Mouse (Mus musculus): Measurements from ENCODE around the gene AI467606. TPM values are rescaled to one million over a fixed set of nuclear protein-coding genes. Genes with fewer than 3 reads are reported as not detected.
A peak's percentile ranks its signal among the peaks of the same experiment; 100 is the strongest.

Gene AI467606
- polyA plus RNA-seq, 1 experiment from 2014 or later, result 165 TPM

GRCm38 (mm10) chr7:127118671-127119445, 27.7 kb downstream of the AI467606 start:
- DNase-seq (ENCODE audit: low spot score), result no peak

GRCm38 (mm10) chr7:127121061-127121910, 30.1 kb downstream of the AI467606 start:
- DNase-seq (ENCODE audit: low spot score), result no peak

GRCm38 (mm10) chr7:127121911-127122270, 30.7 kb downstream of the AI467606 start, which contains the start of gene Qprt:
Gene Qprt (minus strand): TSS chr7:127122226.
- no peak for DNase-seq (ENCODE audit: low spot score)

GRCm38 (mm10) chr7:127129638-127130037, 38.5 kb downstream of the AI467606 start:
- peak; percentile 52 for DNase-seq (ENCODE audit: low spot score)

- DNase-seq (ENCODE audit: low spot score), result no peak
Measured at GRCm38 (mm10) chr7:127133125-127133524, 42.0 kb downstream of the AI467606 start.

- peak; percentile 42 for DNase-seq (ENCODE audit: low spot score)
Measured at GRCm38 (mm10) chr7:127134821-127135447, 43.8 kb downstream of the AI467606 start.

- DNase-seq (ENCODE audit: low spot score), result no peak
Measured at GRCm38 (mm10) chr7:127136181-127137071, 45.3 kb downstream of the AI467606 start.

GRCm38 (mm10) chr7:127137262-127138017, 46.3 kb downstream of the AI467606 start, which contains the start of gene Spn:
Gene Spn (minus strand): TSS chr7:127137823.
- DNase-seq (ENCODE audit: low spot score), result peak; percentile 82

GRCm38 (mm10) chr7:127139100-127139499, 47.9 kb downstream of the AI467606 start:
- DNase-seq (ENCODE audit: low spot score), result no peak

- DNase-seq (ENCODE audit: low spot score), result no peak
Measured at GRCm38 (mm10) chr7:127139562-127139961, 48.4 kb downstream of the AI467606 start.

GRCm38 (mm10) chr7:127140623-127141404, 49.7 kb downstream of the AI467606 start:
- DNase-seq (ENCODE audit: low spot score), result no peak

GRCm38 (mm10) chr7:127142214-127142613, 51.1 kb downstream of the AI467606 start:
- no peak for DNase-seq (ENCODE audit: low spot score)

GRCm38 (mm10) chr7:127142666-127143065, 51.5 kb downstream of the AI467606 start:
- no peak for DNase-seq (ENCODE audit: low spot score)

Small RNA genes lying within 50 kb of the gene (microRNA-seq; reads per million reads assigned to microRNA genes)
- not detected for gene Gm44343 (ENCODE audit: borderline number of aligned reads)

Other genes with a start within 250 kb of the AI467606 start
- gene Doc2a, start 243.9 kb upstream of the AI467606 start, polyA plus RNA-seq (2015; fragmentation: Nextera tagmentation; extraction: Ambion mirVana), result 0.21 and 0.33 TPM in 2 replicates
- gene Hirip3, start 229.4 kb upstream of the AI467606 start, polyA plus RNA-seq (2015; fragmentation: Nextera tagmentation; extraction: Ambion mirVana), result 16.9 and 22.6 TPM in 2 replicates
- gene Ino80e, start 229.0 kb upstream of the AI467606 start, polyA plus RNA-seq (2015; fragmentation: Nextera tagmentation; extraction: Ambion mirVana), result 82.9 and 98.9 TPM in 2 replicates
- 21.2 and 26.6 TPM in 2 replicates for gene Taok2, start 206.7 kb upstream of the AI467606 start, polyA plus RNA-seq (2015; fragmentation: Nextera tagmentation; extraction: Ambion mirVana)
- 37.4 and 38.9 TPM in 2 replicates for gene Tmem219, start 168.4 kb upstream of the AI467606 start, polyA plus RNA-seq (2015; fragmentation: Nextera tagmentation; extraction: Ambion mirVana)
- gene Kctd13, start 162.5 kb upstream of the AI467606 start, polyA plus RNA-seq (2015; fragmentation: Nextera tagmentation; extraction: Ambion mirVana), result 15.8 and 18.0 TPM in 2 replicates
- not detected in 2 replicates for gene Asphd1, start 141.8 kb upstream of the AI467606 start, polyA plus RNA-seq (2015; fragmentation: Nextera tagmentation; extraction: Ambion mirVana)
- 0.50 and 0.78 TPM in 2 replicates for gene Sez6l2, start 140.8 kb upstream of the AI467606 start, polyA plus RNA-seq (2015; fragmentation: Nextera tagmentation; extraction: Ambion mirVana)
- 91.9 and 94.6 TPM in 2 replicates for gene Cdipt, start 115.4 kb upstream of the AI467606 start, polyA plus RNA-seq (2015; fragmentation: Nextera tagmentation; extraction: Ambion mirVana)
- 1.6 and 1.7 TPM in 2 replicates for gene Cdiptos, start 115.3 kb upstream of the AI467606 start, polyA plus RNA-seq (2015; fragmentation: Nextera tagmentation; extraction: Ambion mirVana)
- gene Mvp, start 76.7 kb upstream of the AI467606 start, polyA plus RNA-seq (2015; fragmentation: Nextera tagmentation; extraction: Ambion mirVana), result 29.8 and 32.5 TPM in 2 replicates
- gene Pagr1b, start 74.9 kb upstream of the AI467606 start, polyA plus RNA-seq (2015; fragmentation: Nextera tagmentation; extraction: Ambion mirVana), result 0.60 and 1.2 TPM in 2 replicates
- gene Pagr1a, start 74.0 kb upstream of the AI467606 start, polyA plus RNA-seq (2015; fragmentation: Nextera tagmentation; extraction: Ambion mirVana), result 51.8 and 100 TPM in 2 replicates
- 57.8 and 80.0 TPM in 2 replicates for gene Gm42742, start 70.3 kb upstream of the AI467606 start, polyA plus RNA-seq (2015; fragmentation: Nextera tagmentation; extraction: Ambion mirVana)
- gene Prrt2, start 70.1 kb upstream of the AI467606 start, polyA plus RNA-seq (2015; fragmentation: Nextera tagmentation; extraction: Ambion mirVana), result 0.57 and 0.69 TPM in 2 replicates
- gene Maz, start 64.3 kb upstream of the AI467606 start, polyA plus RNA-seq (2015; fragmentation: Nextera tagmentation; extraction: Ambion mirVana), result 111 and 132 TPM in 2 replicates
- gene Kif22, start 48.9 kb upstream of the AI467606 start, polyA plus RNA-seq (2015; fragmentation: Nextera tagmentation; extraction: Ambion mirVana), result 117 and 133 TPM in 2 replicates
- 2.4 and 2.7 TPM in 2 replicates for gene Zg16, start 4.0 kb upstream of the AI467606 start, polyA plus RNA-seq (2015; fragmentation: Nextera tagmentation; extraction: Ambion mirVana)
- gene Qprt, start 30.9 kb downstream of the AI467606 start, polyA plus RNA-seq (2015; fragmentation: Nextera tagmentation; extraction: Ambion mirVana), result 0.99 and 1.4 TPM in 2 replicates
- 26.6 and 26.7 TPM in 2 replicates for gene Spn, start 46.5 kb downstream of the AI467606 start, polyA plus RNA-seq (2015; fragmentation: Nextera tagmentation; extraction: Ambion mirVana)
- 59.5 and 62.0 TPM in 2 replicates for gene Cd2bp2, start 104.7 kb downstream of the AI467606 start, polyA plus RNA-seq (2015; fragmentation: Nextera tagmentation; extraction: Ambion mirVana)
- 20.5 and 27.4 TPM in 2 replicates for gene Tbc1d10b, start 117.1 kb downstream of the AI467606 start, polyA plus RNA-seq (2015; fragmentation: Nextera tagmentation; extraction: Ambion mirVana)
- gene Mylpf, start 117.5 kb downstream of the AI467606 start, polyA plus RNA-seq (2015; fragmentation: Nextera tagmentation; extraction: Ambion mirVana), result 67.7 and 68.9 TPM in 2 replicates
- gene Zfp553, start 141.7 kb downstream of the AI467606 start, polyA plus RNA-seq (2015; fragmentation: Nextera tagmentation; extraction: Ambion mirVana), result 25.4 and 29.7 TPM in 2 replicates
- 638 and 684 TPM in 2 replicates for gene Sept1, start 141.8 kb downstream of the AI467606 start, polyA plus RNA-seq (2015; fragmentation: Nextera tagmentation; extraction: Ambion mirVana)
- 34.7 and 37.0 TPM in 2 replicates for gene Zfp771, start 152.9 kb downstream of the AI467606 start, polyA plus RNA-seq (2015; fragmentation: Nextera tagmentation; extraction: Ambion mirVana)
- gene Dctpp1, start 169.3 kb downstream of the AI467606 start, polyA plus RNA-seq (2015; fragmentation: Nextera tagmentation; extraction: Ambion mirVana), result 181 and 213 TPM in 2 replicates
- gene Sephs2, start 182.7 kb downstream of the AI467606 start, polyA plus RNA-seq (2015; fragmentation: Nextera tagmentation; extraction: Ambion mirVana), result 146 and 151 TPM in 2 replicates
- gene Itgal, start 204.9 kb downstream of the AI467606 start, polyA plus RNA-seq (2015; fragmentation: Nextera tagmentation; extraction: Ambion mirVana), result 81.6 and 96.5 TPM in 2 replicates

All from thymus, postnatal 0 days (tissue).